Mouse (Mus musculus) kidney, postnatal 0 days (tissue): ENCODE measurements around the gene Lsamp. TPM values are rescaled to one million over a fixed set of nuclear protein-coding genes. Genes with fewer than 3 reads are reported as not detected.
A peak's percentile ranks its signal among the peaks of the same experiment; 100 is the strongest.

ENCODE experiments used
- ATAC-seq: fragments of 200-750 bp; cut with Nextera tagmentation; replicated peaks from 2 replicates; pipeline ENCODE4 v1.8.0; 2017; ENCODE audit warnings: low read depth, moderate number of reproducible peaks, moderate TSS enrichment, moderate library complexity; ENCODE audit not compliant: low FRiP score
- DNase-seq: peaks from one replicate; pipeline ENCODE4 v3.0.0-alpha.2; 2016; ENCODE audit warnings: low spot score
- H3K27ac ChIP-seq: fragments of 300-500 bp; sonication (generic); 2 replicates; pipeline ENCODE4 v1.5.1; 2014; ENCODE audit warnings: mild to moderate bottlenecking
- H3K27me3 ChIP-seq: fragments of 300-500 bp; sonication (generic); 2 replicates; pipeline ENCODE4 v1.6.1; 2014; ENCODE audit warnings: low read length, mixed read lengths; ENCODE audit not compliant: insufficient read depth
- H3K36me3 ChIP-seq: fragments of 300-500 bp; sonication (generic); 2 replicates; pipeline ENCODE4 v1.6.1; 2014; ENCODE audit warnings: low read length, mixed read lengths; ENCODE audit not compliant: insufficient read depth
- H3K4me1 ChIP-seq: fragments of 300-500 bp; sonication (generic); replicated peaks from 2 replicates; pipeline ENCODE4 v1.6.1; 2014; ENCODE audit warnings: antibody characterized with exemption, low read length, mixed read lengths; ENCODE audit not compliant: insufficient read depth
- H3K4me2 ChIP-seq: fragments of 300-500 bp; sonication (generic); 2 replicates; pipeline ENCODE4 v1.6.1; 2014; ENCODE audit warnings: mild to moderate bottlenecking, low read length, moderate library complexity, mixed read lengths
- H3K4me3 ChIP-seq: fragments of 300-500 bp; sonication (generic); replicated peaks from 2 replicates; pipeline ENCODE4 v1.5.1; 2014; ENCODE audit warnings: low read depth, low read length
- H3K9ac ChIP-seq: fragments of 300-500 bp; sonication (generic); 2 replicates; pipeline ENCODE4 v1.6.1; 2014; ENCODE audit warnings: low read depth, low read length
- H3K9me3 ChIP-seq: fragments of 300-500 bp; sonication (generic); replicated peaks from 2 replicates; pipeline ENCODE4 v1.6.1; 2016; ENCODE audit warnings: low read length, inconsistent platforms, mixed read lengths
- CTCF ChIP-seq: IDR thresholded peaks from 2 replicates; pipeline ENCODE4 v1.5.1; 2016; ENCODE audit warnings: antibody characterized with exemption, low read depth, mild to moderate bottlenecking, moderate library complexity
- WGBS: fragments of 180-500 bp; shearing (Covaris S2); extraction: QIAGEN DNeasy Blood & Tissue Kit; methylation state at CpG from one replicate; pipeline ENCODE4 v1.1.7; 2014; 5-methylcytosine and 5-hydroxymethylcytosine counted together
- polyA plus RNA-seq: library from polyadenylated mRNA; unstranded; fragments of >200 nt; fragmentation: Nextera tagmentation; extraction: Ambion mirVana; gene quantifications from 2 replicates; pipeline ENCODE4 v1.2.1, GENCODE M21; 2015

Gene Lsamp
- polyA plus RNA-seq, 1 experiment from 2014 or later, result 2.7 TPM

DNA sequence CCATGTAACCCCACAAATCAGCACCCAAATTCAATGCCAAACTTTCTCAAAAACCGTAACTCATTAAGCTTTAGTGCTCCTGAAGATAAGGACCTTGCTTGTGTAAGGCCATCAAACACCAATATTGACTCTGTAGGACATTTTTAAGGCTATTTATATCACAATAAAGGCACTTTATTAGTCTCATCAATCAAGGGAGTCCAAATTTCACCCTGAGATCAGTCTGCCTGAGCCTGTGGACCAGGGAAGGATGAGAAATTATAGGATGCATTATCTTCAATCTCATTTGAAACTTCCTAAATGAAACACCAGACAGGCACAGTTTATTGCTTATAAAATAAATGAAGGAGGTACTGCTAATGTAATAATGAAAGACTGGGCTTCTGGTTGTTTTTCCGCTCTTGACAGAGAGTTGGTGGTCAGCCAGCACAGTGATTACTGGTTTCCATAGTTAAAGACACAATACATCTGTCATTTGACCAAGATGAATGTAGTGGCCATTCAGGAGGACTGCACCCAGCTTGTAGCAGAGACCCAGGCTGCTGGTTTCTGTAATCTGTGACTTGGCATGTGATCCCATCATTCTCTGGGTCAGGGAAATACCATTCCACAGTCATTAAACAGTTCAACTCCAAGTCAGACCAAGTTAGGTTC lies 1855.7 kb downstream of the Lsamp start:
- H3K36me3 ChIP-seq, result no peaks in the 10 kb centered on the region
- DNase-seq (peak; percentile 61), ATAC-seq (no peak)
- no peak overlapping the region for H3K9ac ChIP-seq
- no peak overlapping the region for H3K4me3 ChIP-seq
- H3K9me3 ChIP-seq, result no peaks in the 10 kb centered on the region
- no peak overlapping the region for H3K27ac ChIP-seq
- 65% methylated on average over 2 of the region's 2 CpGs for WGBS
- no peak for TF ChIP-seq CTCF
- H3K4me1 ChIP-seq, result no peaks in the 10 kb centered on the region
- no peak overlapping the region for H3K4me2 ChIP-seq
- no peaks in the 10 kb centered on the region for H3K27me3 ChIP-seq

DNA sequence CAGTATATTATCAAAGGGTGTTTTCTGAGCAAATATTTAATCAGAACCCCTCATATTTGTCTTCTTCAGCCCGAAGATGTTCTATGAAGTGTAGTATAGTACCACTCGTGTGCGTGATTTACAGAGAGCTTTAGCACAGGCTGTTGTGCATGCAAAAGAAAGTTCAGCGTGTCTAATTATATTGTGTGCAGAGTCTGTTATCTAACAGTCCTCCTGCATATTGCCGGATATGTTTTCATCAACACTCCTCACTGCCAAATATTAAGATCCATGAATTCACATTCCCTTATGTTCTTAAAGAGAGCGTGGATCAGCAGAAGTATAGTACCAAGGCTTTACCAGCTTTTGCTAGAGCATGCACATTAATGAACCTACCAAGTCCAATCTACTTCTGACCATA lies 1862.7 kb downstream of the Lsamp start:
- no peak overlapping the region for H3K4me3 ChIP-seq
- DNase-seq, result no peak
- H3K4me2 ChIP-seq, result no peak overlapping the region
- whole genome bisulfite sequencing, result 81% methylated on average over 6 of the region's 6 CpGs
- no peaks in the 10 kb centered on the region for H3K9me3 ChIP-seq
- no peak overlapping the region for H3K9ac ChIP-seq
- no peak for ATAC-seq
- no peak overlapping the region for H3K27ac ChIP-seq
- TF ChIP-seq CTCF, result no peak
- H3K27me3 ChIP-seq, result no peaks in the 10 kb centered on the region
- no peaks in the 10 kb centered on the region for H3K36me3 ChIP-seq
- no peaks in the 10 kb centered on the region for H3K4me1 ChIP-seq

DNA sequence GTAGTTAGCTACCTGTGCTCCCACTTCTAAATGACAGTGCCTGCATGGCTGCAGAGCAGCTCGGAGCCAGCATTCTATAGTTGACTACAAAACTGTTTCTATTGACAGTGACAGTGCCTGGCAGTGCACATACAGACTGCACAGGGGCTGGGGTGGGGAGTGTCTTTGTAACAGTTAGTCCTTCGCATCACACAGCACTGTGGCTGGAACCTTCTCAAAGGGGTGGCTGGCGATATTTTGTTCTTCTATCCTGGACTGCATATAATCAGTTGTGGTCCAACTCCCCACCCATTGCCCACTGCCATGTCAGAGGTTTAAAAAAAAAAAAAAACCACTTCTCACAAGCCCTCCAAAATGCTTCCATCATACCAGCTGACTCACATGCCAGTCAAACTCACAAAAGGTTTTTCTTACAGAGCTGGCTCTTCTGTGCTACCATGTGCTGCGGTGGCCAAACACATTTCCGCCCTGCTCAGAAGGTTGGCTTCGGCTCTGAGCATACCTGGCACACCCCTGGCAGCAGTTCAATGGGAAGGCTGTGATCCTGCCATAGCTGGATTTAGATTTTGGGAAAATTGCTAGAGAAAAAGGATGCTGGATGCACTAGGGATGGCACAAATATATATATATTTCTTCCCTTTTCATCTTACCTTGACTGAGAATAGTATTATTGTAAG lies 1887.9 kb downstream of the Lsamp start:
- WGBS, result 92% methylated on average over 6 of the region's 6 CpGs
- no peaks in the 10 kb centered on the region for H3K9me3 ChIP-seq
- no peak overlapping the region for H3K4me2 ChIP-seq
- H3K9ac ChIP-seq, result no peak overlapping the region
- no peak overlapping the region for H3K4me3 ChIP-seq
- DNase-seq (no peak), ATAC-seq (no peak)
- H3K27ac ChIP-seq, result no peak overlapping the region
- no peak for TF ChIP-seq CTCF
- H3K4me1 ChIP-seq, result no peaks in the 10 kb centered on the region
- H3K27me3 ChIP-seq, result no peaks in the 10 kb centered on the region
- H3K36me3 ChIP-seq, result no peaks in the 10 kb centered on the region

DNA sequence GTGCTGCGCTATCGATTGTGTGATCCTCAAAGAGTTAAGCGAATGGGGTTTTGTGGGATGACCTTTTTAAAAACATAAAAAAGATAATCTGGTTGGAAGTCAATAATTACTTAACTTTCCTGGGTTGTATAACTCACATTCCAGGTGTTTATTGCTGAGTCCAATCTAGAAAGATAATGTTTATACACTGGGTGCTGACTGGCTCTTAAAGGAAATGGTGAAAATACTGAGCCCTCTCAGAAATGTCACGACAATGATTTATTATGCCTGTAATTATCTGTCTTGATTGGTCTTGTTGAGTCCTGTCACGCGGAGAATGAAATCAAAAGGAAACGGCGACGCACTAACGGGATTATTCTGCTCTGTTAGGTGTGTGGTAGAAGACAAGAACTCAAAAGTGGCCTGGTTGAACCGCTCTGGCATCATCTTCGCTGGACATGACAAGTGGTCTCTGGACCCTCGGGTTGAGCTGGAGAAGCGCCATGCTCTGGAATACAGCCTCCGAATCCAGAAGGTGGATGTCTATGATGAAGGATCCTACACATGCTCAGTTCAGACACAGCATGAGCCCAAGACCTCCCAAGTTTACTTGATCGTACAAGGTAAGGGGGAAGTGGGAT lies 1904.5 kb downstream of the Lsamp start:
- H3K4me2 ChIP-seq, result no peak overlapping the region
- no peak overlapping the region for H3K9ac ChIP-seq
- H3K27me3 ChIP-seq, result no peaks in the 10 kb centered on the region
- no peak for TF ChIP-seq CTCF
- no peak overlapping the region for H3K27ac ChIP-seq
- no peak for DNase-seq
- 90% methylated on average over 16 of the region's 16 CpGs for WGBS
- H3K9me3 ChIP-seq, result no peaks in the 10 kb centered on the region
- no peaks in the 10 kb centered on the region for H3K36me3 ChIP-seq
- ATAC-seq, result no peak
- H3K4me1 ChIP-seq, result no peaks in the 10 kb centered on the region
- H3K4me3 ChIP-seq, result no peak overlapping the region

DNA sequence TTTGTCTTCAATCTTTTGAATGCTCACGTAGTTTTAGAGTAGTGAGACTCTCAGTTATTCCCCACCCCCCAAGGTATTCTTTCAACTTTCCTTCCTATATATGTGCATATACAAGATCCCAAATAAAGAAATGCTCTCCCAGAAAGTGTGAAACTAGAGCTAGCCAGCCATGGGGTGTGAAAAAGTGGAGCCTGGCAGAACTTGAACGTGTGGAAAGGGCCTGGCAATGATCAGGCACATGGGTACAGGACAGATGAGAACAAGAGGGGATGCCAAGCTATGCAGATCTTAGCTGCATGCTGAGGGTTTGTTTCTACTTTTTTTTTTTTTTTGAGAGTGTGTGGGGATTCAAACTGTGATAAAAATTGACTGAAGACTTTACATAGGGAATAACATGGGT lies 1916.6 kb downstream of the Lsamp start:
- Histone ChIP-seq H3K4me3 (no peak overlapping the region), H3K36me3 (no peaks in the 10 kb centered on the region), H3K9me3 (no peaks in the 10 kb centered on the region), H3K4me2 (no peak overlapping the region), H3K27me3 (no peaks in the 10 kb centered on the region), H3K27ac (no peak overlapping the region), H3K9ac (no peak overlapping the region), H3K4me1 (no peaks in the 10 kb centered on the region)
- WGBS, result 64% methylated on average over 2 of the region's 2 CpGs
- no peak for TF ChIP-seq CTCF
- DNase-seq (no peak), ATAC-seq (no peak)

GRCm38 (mm10) chr16:41903654-41904053 lies 1919.5 kb downstream of the Lsamp start:
- no peaks in the 10 kb centered on the region for H3K27me3 ChIP-seq
- no peak for TF ChIP-seq CTCF
- no peak for ATAC-seq
- H3K4me1 ChIP-seq, result no peaks in the 10 kb centered on the region
- no peak overlapping the region for H3K4me2 ChIP-seq
- no peaks in the 10 kb centered on the region for H3K9me3 ChIP-seq
- WGBS, result 61% methylated on average over 3 of the region's 3 CpGs
- H3K36me3 ChIP-seq, result no peaks in the 10 kb centered on the region
- H3K9ac ChIP-seq, result no peak overlapping the region
- H3K4me3 ChIP-seq, result no peak overlapping the region
- H3K27ac ChIP-seq, result no peak overlapping the region
- no peak for DNase-seq
